Mouse (Mus musculus): ENCODE measurements around the gene Mapk6.

- no peak for TF ChIP-seq CTCF (conservative IDR thresholded peaks at IDR 0.05; ENCODE audit: insufficient read depth, insufficient read length, low read depth, low read length)
- no peak for TF ChIP-seq POLR2A (IDR thresholded peaks at IDR 0.05; ENCODE audit: low read depth, low read length)
Measured at GRCm38 (mm10) chr9:75429657-75430056, 19.9 kb upstream of the Mapk6 start.
